Mouse (Mus musculus): ENCODE data around the gene Dph1.

Dph1 gene

GRCm38 (mm10) chr11:75190905-75191441 is at the start of gene Dph1:
Gene Dph1 (minus strand): TSS chr11:75191241.
- no peak for DNase-seq (ENCODE audit: low spot score in 2 of 2)

GRCm38 (mm10) chr11:75240158-75240934 is 49.3 kb upstream of the Dph1 start:
- DNase-seq (ENCODE audit: low spot score in 2 of 2): no peak

GRCm38 (mm10) chr11:75234745-75235144 is 43.7 kb upstream of the Dph1 start:
- DNase-seq (ENCODE audit: low spot score in 2 of 2): no peak

DNA sequence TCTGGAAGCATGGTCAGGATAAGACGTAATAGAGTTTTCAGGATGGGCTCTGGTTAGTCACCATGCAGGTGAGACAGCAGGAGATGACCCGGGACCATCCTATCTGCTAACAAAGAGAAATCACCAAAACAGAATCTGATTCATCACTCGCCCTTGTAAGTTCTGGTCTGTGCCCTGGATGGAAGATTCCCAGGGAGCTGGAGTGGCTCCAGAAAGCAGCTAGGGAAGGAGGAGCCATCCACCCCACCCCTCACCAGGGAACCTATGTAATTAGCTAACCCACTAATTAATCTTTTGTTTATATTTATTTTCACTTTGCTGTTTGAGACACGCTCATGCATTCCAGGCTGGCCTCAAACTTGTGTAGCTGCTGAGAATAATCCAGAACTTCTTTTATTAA is 41.4 kb upstream of the Dph1 start:
- DNase-seq (ENCODE audit: low spot score in 2 of 2): no peak

GRCm38 (mm10) chr11:75231756-75232155 is 40.7 kb upstream of the Dph1 start:
- peak; percentile 42 to 54 for DNase-seq (ENCODE audit: low spot score in 2 of 2)

DNA sequence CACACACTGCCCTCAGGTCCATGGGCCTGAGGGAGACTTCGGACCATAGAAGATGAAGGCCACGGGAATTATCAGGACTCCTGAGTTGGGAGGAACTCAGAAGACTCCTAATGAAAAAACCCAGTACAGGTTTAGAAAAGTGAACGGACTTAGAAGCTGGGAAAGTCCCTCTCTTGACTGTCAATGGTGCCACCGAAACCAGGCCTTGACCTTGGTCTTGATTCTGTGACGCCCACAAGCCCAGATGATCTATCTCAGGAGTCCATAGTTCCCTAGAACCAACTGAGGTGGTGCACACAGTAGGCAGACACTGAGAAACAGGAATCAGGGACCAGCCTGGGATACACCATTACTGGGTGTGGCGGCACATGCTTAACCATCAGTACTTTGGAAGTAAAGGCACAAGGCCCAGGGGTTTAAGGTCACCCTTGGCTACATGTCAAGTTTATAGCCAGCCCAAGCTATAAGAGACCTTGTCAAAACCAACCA is 39.3 kb upstream of the Dph1 start:
- no peak for DNase-seq (ENCODE audit: low spot score in 2 of 2)

DNA sequence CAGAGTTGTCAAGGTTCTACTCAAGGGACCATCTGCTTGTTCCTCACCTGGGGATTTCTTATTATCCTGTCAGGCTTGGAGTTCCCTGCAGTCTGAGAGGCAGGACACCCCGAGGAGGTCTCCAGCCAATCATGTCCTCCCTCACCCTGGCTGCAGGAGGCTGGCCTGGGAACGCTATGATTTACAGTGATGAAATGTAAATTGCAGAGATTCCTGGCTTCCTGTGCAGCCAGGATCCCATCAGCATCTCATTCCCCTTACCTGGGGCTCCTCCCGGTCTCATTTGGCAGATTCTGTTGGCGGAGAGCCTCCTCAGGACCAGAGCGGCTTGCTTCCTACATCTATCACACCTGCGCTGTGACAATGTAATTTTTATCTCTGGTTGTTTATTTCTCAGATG is 38.2 kb upstream of the Dph1 start:
- no peak for DNase-seq (ENCODE audit: low spot score in 2 of 2)

DNA sequence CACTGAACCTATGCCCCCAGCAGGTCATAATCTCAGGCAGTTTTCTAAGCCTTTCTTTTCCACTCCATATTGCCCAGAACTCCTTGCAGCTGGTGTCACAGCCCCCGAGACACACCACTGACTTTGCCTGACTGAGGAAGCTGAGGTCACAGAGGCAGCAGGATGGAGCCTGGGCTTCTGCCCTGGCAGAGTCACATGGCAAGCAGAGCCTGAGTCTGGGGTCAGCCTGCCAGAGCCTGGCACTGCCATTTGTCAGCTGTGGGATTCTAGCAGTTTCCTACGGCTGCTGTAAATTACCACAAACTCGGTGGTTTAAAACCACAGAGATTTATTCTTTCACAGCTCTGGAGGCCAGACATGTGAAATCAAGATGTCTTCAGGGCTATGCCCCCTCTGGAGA is 36.6 kb upstream of the Dph1 start:
- no peak for DNase-seq (ENCODE audit: low spot score in 2 of 2)

DNA sequence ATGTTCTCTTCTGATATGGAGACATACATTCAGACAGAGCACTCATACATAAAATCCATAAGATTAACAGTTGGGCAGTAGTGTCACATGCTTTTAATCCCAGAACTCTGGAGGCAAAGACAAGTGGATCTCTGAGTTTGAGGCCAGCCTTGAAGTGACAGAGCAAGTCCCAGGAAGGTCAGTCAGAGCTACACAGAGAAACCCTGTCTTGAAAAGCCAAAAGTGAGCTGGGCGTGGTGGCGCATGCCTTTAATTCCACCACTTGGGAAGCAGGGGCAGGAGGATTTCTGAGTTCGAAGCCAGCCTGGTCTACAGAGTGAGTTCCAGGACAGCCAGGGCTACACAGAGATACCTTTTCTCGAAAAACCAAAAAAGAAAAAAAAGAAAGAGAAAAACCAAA is 33.8 kb upstream of the Dph1 start:
- no peak for DNase-seq (ENCODE audit: low spot score in 2 of 2)

DNA sequence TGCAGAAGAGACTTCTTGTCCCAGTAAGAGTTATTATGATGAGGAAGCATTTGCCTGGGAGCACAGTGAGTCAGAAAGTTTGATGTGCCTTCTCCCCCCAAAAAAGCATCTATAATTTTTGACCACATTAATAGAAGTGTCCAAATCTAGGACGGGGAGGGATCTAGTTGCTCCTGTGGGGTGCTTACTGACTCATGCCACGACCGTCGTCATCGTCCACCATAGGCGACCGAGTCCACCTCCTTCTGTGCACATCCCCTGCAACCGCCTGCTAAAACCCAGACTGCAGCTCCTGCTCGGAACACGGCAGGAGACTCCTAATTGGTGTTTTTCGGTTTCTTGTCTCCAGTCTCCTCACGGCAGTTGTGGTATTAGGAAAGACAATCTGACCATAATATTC is 33.0 kb upstream of the Dph1 start:
- no peak for DNase-seq (ENCODE audit: low spot score in 2 of 2)

- no peak for DNase-seq (ENCODE audit: low spot score in 2 of 2)
These were observed 29.6 kb upstream of the Dph1 start for GRCm38 (mm10) chr11:75220517-75221145.

DNA sequence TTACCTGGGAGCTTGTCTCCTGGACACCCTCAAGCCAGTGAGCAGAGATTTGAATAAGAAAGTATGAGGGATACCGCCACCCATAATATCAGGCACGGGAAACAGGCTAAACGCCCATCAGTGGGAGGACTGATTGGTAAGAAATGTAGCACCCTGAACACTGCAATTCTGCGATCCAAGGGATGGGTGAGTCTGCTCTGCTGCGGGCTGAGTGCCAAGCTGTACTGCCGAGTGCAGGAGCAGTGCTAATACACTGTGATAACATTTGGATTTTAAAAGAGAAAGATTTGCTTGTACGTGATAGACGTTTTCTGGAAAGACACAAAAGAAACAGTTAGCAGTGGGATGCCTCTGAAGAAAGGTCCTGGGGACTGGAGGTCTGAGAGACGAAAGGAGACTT is 29.1 kb upstream of the Dph1 start:
- DNase-seq (ENCODE audit: low spot score in 2 of 2): peak in 1 of 2 experiments; percentile 26

DNA sequence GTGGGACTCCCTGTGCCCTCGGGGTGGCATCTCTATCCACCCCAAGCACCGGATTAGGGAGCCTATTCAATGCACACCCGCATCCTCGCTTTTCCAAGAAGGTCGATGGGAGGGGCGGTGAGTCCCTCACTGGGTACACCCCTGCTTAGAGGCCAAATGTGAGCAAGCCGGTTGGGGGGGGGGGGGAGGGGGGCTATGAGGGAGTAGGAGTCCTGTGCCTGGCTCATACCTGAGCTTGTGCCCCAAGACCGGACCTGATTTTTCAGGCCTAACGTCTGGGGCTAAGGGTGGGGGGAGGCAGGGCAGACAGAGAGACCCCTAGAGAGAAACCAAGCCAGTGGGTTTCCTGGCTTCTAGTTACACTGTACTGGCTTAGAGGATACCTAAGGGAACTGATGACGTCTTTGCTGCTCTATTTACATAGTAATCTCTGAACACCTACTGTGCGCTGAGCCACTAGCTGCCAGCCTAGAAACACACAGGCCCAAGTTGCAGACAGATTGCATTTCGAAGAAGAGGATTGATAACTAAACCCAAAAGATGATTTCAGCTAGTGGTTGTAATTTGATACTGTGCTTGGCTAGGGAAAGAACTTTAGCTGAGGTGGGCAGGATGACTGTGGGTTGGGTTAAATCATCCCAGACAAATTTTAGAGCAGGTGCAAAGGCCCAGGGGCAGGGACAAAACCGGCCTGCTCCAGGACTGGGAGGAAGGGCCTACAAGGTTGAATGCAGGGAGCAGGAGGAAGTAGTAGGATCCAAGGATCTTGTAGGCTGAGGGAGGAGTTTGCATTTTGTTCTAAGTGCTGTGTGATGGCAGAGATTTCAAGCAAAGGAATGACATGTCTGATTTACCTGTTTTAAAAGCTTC is 23.3 kb upstream of the Dph1 start:
- DNase-seq (ENCODE audit: low spot score in 2 of 2): no peak

DNA sequence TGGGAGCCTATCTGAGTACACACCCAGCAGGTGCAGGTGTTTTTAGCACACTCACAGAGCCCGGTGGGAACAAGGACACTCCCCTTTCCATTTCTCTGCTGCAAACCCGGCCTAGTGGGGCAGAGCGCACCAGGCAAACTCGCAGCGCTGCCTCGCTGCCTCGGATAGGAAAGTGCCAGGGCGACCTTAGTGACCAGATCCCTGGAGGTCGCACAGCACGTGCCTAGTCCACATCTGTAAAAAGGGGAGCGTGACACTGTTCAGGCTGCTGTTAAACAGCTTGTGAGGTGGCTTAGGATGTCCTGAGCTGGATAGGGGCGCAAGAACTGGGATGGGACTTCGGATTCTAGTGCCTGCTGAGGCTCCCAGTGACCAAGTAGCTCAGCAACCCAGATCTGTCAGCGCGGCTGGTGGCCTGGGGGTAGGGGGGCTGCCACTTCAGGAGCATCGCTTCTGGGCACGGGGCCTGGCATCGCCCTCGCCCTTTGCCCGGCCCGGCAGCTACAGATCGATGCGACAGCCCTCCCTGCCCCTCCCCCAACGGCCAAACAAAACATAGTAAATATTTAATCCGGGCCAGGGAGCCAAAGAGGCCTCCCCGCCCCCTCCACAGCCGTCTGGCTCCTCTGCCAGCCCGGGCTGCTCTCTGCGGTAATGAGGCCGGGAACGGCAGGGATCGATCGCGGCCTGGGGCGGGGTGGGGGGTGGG is 22.5 kb upstream of the Dph1 start:
- DNase-seq (ENCODE audit: low spot score in 2 of 2): peak; percentile 69 to 76

- no peak for DNase-seq (ENCODE audit: low spot score in 2 of 2)
These were observed 21.8 kb upstream of the Dph1 start for GRCm38 (mm10) chr11:75212876-75213275.

DNA sequence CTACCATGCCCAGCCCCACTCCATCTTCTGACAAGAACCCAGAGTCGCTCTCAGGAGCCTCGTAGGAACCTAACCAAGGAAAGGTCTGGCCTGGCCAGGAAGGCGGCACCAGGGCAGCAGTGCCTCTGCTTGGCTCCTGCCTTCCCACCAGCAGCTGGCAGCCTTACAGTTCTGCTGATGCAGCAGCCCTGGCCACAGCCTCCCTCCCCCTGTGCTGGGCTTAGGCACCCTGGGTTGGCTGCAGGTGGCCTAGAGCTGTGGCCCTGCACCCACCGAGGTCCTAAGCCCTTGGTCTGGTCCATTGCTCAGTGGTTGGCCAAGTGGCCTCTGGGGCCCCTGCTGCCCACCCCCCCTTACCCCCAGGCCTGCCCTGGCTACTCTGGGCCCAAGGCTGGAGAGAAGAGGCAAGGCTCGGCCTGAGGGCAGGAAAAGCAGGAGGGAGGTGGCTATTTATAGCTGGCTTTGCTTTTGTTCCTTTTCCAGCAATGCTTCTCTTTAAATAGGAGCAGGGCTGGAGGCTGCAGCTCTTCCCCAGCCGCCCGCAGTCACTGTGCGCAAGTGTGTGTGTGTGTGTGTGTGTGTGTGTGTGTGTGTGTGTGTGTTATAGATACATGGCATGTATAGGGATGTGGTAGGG is 21.1 kb upstream of the Dph1 start:
- no peak for DNase-seq (ENCODE audit: low spot score in 2 of 2)

DNA sequence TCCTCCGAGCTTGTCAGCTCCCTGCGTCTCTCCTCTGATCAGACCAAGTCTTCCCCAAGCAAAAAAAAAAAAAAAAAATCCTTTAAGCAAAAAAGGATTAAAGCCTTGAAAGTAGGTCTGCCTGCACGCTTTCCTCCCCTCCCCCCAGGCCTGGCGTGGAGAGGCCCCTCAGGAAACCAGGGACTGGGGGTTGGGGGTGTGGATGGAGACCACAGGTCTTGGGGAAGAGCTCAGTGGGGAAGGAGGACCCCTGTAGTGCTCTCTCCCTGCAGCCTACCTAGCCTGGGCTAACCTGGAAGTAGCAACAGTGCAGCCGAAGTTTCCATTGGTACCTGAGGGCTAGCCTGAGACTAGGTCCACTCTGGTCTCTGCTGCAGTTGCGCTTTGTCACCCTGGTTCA is 19.7 kb upstream of the Dph1 start:
- no peak for DNase-seq (ENCODE audit: low spot score in 2 of 2)

DNA sequence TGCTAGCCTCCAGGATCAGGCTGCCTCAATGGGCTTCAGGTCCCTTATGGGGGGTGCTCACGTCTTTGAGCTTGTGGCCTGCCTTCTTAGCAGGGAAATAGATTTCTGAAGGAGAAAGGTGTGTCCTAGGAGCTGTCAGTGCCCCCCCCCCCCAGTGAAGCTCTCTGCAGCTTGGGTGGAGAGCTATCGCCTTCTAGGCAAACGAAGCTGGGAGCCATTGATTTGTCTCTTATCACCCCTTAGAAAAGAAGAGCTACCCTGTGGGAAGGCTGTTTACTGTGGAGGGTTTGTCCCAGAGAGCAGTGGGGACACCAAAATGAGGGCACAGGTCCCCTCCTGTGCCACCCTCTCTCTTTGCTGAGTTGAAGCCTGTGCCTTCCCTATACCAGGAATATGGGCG is 19.1 kb upstream of the Dph1 start:
- no peak for DNase-seq (ENCODE audit: low spot score in 2 of 2)

GRCm38 (mm10) chr11:75209363-75209762 is 18.3 kb upstream of the Dph1 start:
- DNase-seq (ENCODE audit: low spot score in 2 of 2): no peak

- no peak for DNase-seq (ENCODE audit: low spot score in 2 of 2)
These were observed 15.3 kb upstream of the Dph1 start for GRCm38 (mm10) chr11:75206347-75206746.

DNA sequence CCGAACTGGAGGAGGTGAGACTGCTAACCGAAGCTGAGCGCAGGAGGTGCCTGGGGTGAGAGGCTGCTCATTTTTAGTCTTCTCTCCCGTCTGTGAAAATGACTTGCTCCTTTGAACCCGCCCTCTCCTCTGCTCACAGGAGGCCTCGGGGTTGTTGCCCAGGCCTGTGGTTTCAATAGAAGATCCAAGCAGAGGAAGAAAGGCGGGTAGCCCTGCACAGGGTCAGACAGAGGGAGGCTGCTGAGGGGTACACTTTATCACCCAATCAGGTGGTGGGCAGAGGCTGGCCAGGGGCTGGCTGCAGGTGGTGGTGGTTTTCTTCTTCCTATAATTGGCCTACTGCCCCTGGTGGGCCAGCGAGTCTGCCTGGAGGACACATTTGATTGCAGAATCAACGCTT is 13.4 kb upstream of the Dph1 start:
- no peak for DNase-seq (ENCODE audit: low spot score in 2 of 2)

Measured in urinary bladder, adult 18-20 months (tissue).